Mouse (Mus musculus): Measurements from ENCODE around the gene Shoc2.

DNA sequence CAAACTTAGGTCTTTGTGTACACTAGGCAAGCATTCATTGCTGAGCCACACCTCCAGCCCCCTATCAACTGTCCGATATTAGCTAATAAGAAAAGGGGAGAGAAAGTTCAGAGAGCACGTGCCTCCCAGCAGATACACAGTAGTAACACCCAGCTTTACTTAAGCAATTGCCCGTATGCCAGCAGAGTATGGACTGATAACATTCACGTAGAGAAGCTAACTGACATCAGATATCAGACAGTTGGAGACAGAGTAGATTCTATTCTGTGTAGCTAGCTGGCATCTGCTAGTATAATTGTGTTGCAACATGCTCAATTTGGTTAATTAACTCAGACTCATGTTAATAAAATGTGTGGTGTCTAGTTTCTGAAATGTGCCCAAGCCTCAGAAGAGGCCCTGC, 3.0 kb upstream of the Shoc2 start:
- no peak for TF ChIP-seq POLR2A (IDR thresholded peaks at IDR 0.05; ENCODE audit: borderline replicate concordance, low read depth, low read length)
- no peak for TF ChIP-seq CTCF (IDR thresholded peaks at IDR 0.05; ENCODE audit: low read depth, low read length)

All from bone marrow macrophage, adult 2 months (primary cell).